Comparison of ENCODE assay signal across 25 mouse cellular contexts in the genomic region with DNA sequence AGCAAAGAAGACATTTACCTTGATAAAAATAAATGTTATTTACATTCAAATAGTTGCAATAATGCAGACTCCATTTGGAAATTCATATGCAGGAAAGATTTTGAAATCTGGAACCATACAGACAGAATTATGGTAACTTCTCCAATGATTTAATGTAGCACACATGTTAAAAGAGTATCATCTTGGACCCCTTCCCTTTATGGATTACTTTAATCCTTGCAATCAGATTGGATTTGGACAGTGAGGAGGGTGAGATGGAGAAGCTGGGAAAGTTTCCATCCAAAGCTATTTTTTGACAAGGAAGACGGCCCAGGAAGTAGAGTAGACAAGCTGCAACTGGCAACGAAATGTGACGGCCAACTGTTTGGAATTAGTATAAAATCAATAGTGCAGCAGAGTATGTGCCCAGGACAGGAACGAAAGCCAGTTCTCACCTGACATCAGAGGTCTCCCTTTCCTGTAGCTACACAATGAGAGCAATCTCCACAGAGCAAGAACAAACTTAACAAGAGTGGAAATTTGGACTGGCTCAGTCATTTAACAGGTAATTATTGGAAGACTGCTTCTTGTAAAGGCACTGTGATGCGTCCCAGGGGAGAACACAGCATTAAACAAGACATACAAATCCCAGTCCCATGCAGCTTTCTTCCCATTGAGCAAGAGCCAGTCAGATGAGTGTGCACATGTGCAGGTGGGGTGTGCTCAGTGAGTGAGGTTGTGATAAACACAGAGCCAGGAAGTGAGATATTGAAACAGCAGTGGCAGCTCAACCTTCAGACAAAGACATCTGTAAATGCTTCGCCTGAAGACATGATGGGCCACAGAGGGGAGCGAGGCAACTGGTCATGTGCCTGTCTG.
DNase-seq lines count a peak whose midpoint lies in the region; ATAC-seq and TF ChIP-seq lines count a peak whose summit lies in the region.
"Had no signal": no experiment of that assay in that cellular context is flagged by ENCODE, and none has a peak within 500 bp of the region (broad histone marks: within the 10 kb centered on the region; RNA-seq: fewer than 3 reads in every experiment).

No protein-coding gene starts in this region.

- no peak overlapping the region for H3K9ac ChIP-seq in forebrain, postnatal 0 days
- no peak overlapping the region for H3K9ac ChIP-seq in forebrain, embryonic 16.5 days (replicated peaks; ENCODE audit: low read depth, low read length)
- H3K9ac ChIP-seq in liver, adult 2 months (ENCODE audit: low read depth, low read length): no peak overlapping the region
- no peak overlapping the region for H3K9ac ChIP-seq in limb, embryonic 13.5 days
- no peak overlapping the region for H3K9ac ChIP-seq in stomach, postnatal 0 days (ENCODE audit: low read length)
- H3K9ac ChIP-seq: embryonic facial prominence, embryonic 13.5 days; heart, embryonic 12.5 days; heart, embryonic 15.5 days; hindbrain, embryonic 12.5 days; hindbrain, embryonic 15.5 days had no signal

- H3K27ac ChIP-seq in forebrain, postnatal 0 days (ENCODE audit: low read depth, low read length): no peak overlapping the region
- no peak overlapping the region for H3K27ac ChIP-seq in forebrain, embryonic 16.5 days (ENCODE audit: low read length)
- H3K27ac ChIP-seq in liver, adult 2 months (replicated peaks; ENCODE audit: insufficient read depth, low read depth, low read length): no peak overlapping the region
- H3K27ac ChIP-seq in limb, embryonic 13.5 days: no peak overlapping the region; the same call in 1 of the 2 replicates
- H3K27ac ChIP-seq in stomach, postnatal 0 days (replicated peaks): no peak overlapping the region
- H3K27ac ChIP-seq: embryonic facial prominence, embryonic 13.5 days; heart, embryonic 15.5 days; hindbrain, embryonic 12.5 days; hindbrain, embryonic 15.5 days had no signal

- peak; percentile 31 for DNase-seq in forebrain, postnatal 0 days
- DNase-seq in liver, adult 2 months (ENCODE audit: extremely low read depth, low read depth, low spot score): peak; percentile 86
- DNase-seq in liver: no peak
- peak; percentile 35 for DNase-seq in stomach, postnatal 0 days (ENCODE audit: low spot score)
- no peak for DNase-seq in kidney, adult 9 months
- DNase-seq: adrenal gland, adult 2 months; adrenal gland, postnatal 14 days; B cell, adult 2 months; cerebellum, adult 11 months; cerebellum, adult 2 months; cerebellum, adult 9-11 months; cerebellum, postnatal 25 days; gastrocnemius, postnatal 14 days; heart, adult 18-20 months; heart, postnatal 14 days had no signal

- no peaks in the 10 kb centered on the region for H3K36me3 ChIP-seq in forebrain, postnatal 0 days (ENCODE audit: insufficient read depth)
- H3K36me3 ChIP-seq in forebrain, embryonic 16.5 days (ENCODE audit: control insufficient read depth, insufficient read depth): no peaks in the 10 kb centered on the region
- no peaks in the 10 kb centered on the region for H3K36me3 ChIP-seq in liver, adult 2 months (ENCODE audit: control insufficient read depth, insufficient read depth, low read length)
- H3K36me3 ChIP-seq in limb, embryonic 13.5 days: no peaks in the 10 kb centered on the region
- H3K36me3 ChIP-seq in stomach, postnatal 0 days (ENCODE audit: control insufficient read depth, insufficient read depth, low read length): no peaks in the 10 kb centered on the region
- H3K36me3 ChIP-seq: embryonic facial prominence, embryonic 13.5 days; G1E; heart, embryonic 12.5 days; heart, embryonic 15.5 days; hindbrain, embryonic 12.5 days; hindbrain, embryonic 15.5 days had no signal

- TF ChIP-seq CTCF in forebrain, postnatal 0 days (IDR thresholded peaks at IDR 0.05; ENCODE audit: low read depth): no peak
- no peak for TF ChIP-seq CTCF in liver, adult 2 months (IDR thresholded peaks at IDR 0.05; ENCODE audit: low read depth, low read length)
- no peak for TF ChIP-seq CTCF in stomach, postnatal 0 days (IDR thresholded peaks at IDR 0.05; ENCODE audit: low read depth)

- H3K27me3 ChIP-seq in forebrain, postnatal 0 days (ENCODE audit: insufficient read depth, low read length): no peaks in the 10 kb centered on the region
- H3K27me3 ChIP-seq in forebrain, embryonic 16.5 days (replicated peaks; ENCODE audit: control insufficient read depth, insufficient read depth, low read length): no peaks in the 10 kb centered on the region
- peaks cover 2% of the 10 kb centered on the region; the same call in 1 of the 2 replicates for H3K27me3 ChIP-seq in liver, adult 2 months (ENCODE audit: control insufficient read depth, insufficient read depth, low read length)
- 0 out of 2 replicates have a peak, but pooled peaks cover 11% of the 10 kb centered on the region for H3K27me3 ChIP-seq in limb, embryonic 13.5 days
- no peaks in the 10 kb centered on the region for H3K27me3 ChIP-seq in stomach, postnatal 0 days (ENCODE audit: control insufficient read depth, insufficient read depth, low read length)
- H3K27me3 ChIP-seq: CH12.LX; embryonic facial prominence, embryonic 13.5 days; heart, embryonic 12.5 days; heart, embryonic 15.5 days; hindbrain, embryonic 12.5 days; hindbrain, embryonic 15.5 days had no signal

- H3K4me3 ChIP-seq in forebrain, postnatal 0 days (ENCODE audit: low read depth, low read length): no peak overlapping the region
- H3K4me3 ChIP-seq in forebrain, embryonic 16.5 days (replicated peaks; ENCODE audit: low read length): no peak overlapping the region
- H3K4me3 ChIP-seq in liver, adult 2 months (ENCODE audit: insufficient read depth, low read depth, low read length): no peak overlapping the region
- H3K4me3 ChIP-seq in limb, embryonic 13.5 days: no peak overlapping the region
- no peak overlapping the region for H3K4me3 ChIP-seq in stomach, postnatal 0 days (ENCODE audit: low read depth, low read length)
- H3K4me3 ChIP-seq: embryonic facial prominence, embryonic 13.5 days; heart, embryonic 12.5 days; heart, embryonic 15.5 days; hindbrain, embryonic 12.5 days; hindbrain, embryonic 15.5 days had no signal

- no peak overlapping the region for H3K4me2 ChIP-seq in forebrain, postnatal 0 days (ENCODE audit: low read depth)
- H3K4me2 ChIP-seq in forebrain, embryonic 16.5 days (ENCODE audit: low read length): no peak overlapping the region
- H3K4me2 ChIP-seq in limb, embryonic 13.5 days (replicated peaks): no peak overlapping the region
- H3K4me2 ChIP-seq in stomach, postnatal 0 days (replicated peaks; ENCODE audit: low read depth): no peak overlapping the region
- H3K4me2 ChIP-seq: embryonic facial prominence, embryonic 13.5 days; heart, embryonic 12.5 days; heart, embryonic 15.5 days; hindbrain, embryonic 12.5 days; hindbrain, embryonic 15.5 days had no signal

- no peak for TF ChIP-seq POLR2A in liver, adult 2 months (IDR thresholded peaks at IDR 0.05; ENCODE audit: extremely low read depth, insufficient read depth, low read length)

- no peaks in the 10 kb centered on the region for H3K9me3 ChIP-seq in forebrain, postnatal 0 days (ENCODE audit: low read length)
- H3K9me3 ChIP-seq in forebrain, embryonic 16.5 days (ENCODE audit: control insufficient read depth, low read length): no peaks in the 10 kb centered on the region
- no peaks in the 10 kb centered on the region for H3K9me3 ChIP-seq in limb, embryonic 13.5 days
- H3K9me3 ChIP-seq in stomach, postnatal 0 days (ENCODE audit: control insufficient read depth, low read length): no peaks in the 10 kb centered on the region
- H3K9me3 ChIP-seq: embryonic facial prominence, embryonic 13.5 days; G1E; heart, embryonic 12.5 days; heart, embryonic 15.5 days; hindbrain, embryonic 12.5 days; hindbrain, embryonic 15.5 days had no signal

- no peak for ATAC-seq in forebrain, postnatal 0 days
- ATAC-seq in forebrain, embryonic 16.5 days: no peak
- ATAC-seq in limb, embryonic 13.5 days (ENCODE audit: low FRiP score, low read depth): peak; percentile 83
- peak; percentile 74 for ATAC-seq in stomach, postnatal 0 days (ENCODE audit: low FRiP score, low TSS enrichment)
- ATAC-seq: forebrain, embryonic 14.5 days had no signal

- TF ChIP-seq EP300 in stomach, postnatal 0 days (optimal IDR thresholded peaks at IDR 0.05): no peak

- WGBS in forebrain, postnatal 0 days: 68% methylated on average over 7 of the region's 7 CpGs
- 77% methylated on average over 7 of the region's 7 CpGs for WGBS in forebrain, embryonic 16.5 days
- WGBS in liver, adult 2 months: 40% methylated on average over 7 of the region's 7 CpGs
- 35% methylated on average over 7 of the region's 7 CpGs for WGBS in limb, embryonic 13.5 days
- WGBS in stomach, postnatal 0 days: 28% methylated on average over 7 of the region's 7 CpGs

- H3K79me2 ChIP-seq in liver, adult 2 months (ENCODE audit: control insufficient read depth, insufficient read depth, low read length): no peaks in the 10 kb centered on the region

- H3K4me1 ChIP-seq in forebrain, postnatal 0 days (ENCODE audit: insufficient read depth): no peaks in the 10 kb centered on the region
- H3K4me1 ChIP-seq in forebrain, embryonic 16.5 days (replicated peaks; ENCODE audit: control insufficient read depth, insufficient read depth, low read length): no peaks in the 10 kb centered on the region
- H3K4me1 ChIP-seq in liver, adult 2 months (ENCODE audit: control insufficient read depth, insufficient read depth, low read length): peaks cover 2% of the 10 kb centered on the region; the same call in 1 of the 2 replicates
- H3K4me1 ChIP-seq in limb, embryonic 13.5 days: peaks cover 18% of the 10 kb centered on the region
- H3K4me1 ChIP-seq in stomach, postnatal 0 days (replicated peaks; ENCODE audit: control insufficient read depth, insufficient read depth): 0 out of 2 replicates have a peak, but pooled peaks cover 3% of the 10 kb centered on the region
- H3K4me1 ChIP-seq: hindbrain, embryonic 12.5 days; hindbrain, embryonic 15.5 days had no signal

Comparison
In these comparisons a context has a peak if more than half of its experiments do, and no peak if none do; other contexts are left out.
1. DNase-seq: peak in forebrain, postnatal 0 days (single experiment), liver, adult 2 months (single experiment) and stomach, postnatal 0 days (single experiment); none in liver (single experiment) and kidney, adult 9 months (single experiment).
2. ATAC-seq: peak in limb, embryonic 13.5 days (single experiment) and stomach, postnatal 0 days (single experiment); none in forebrain, postnatal 0 days (single experiment) and forebrain, embryonic 16.5 days (single experiment).